Mouse (Mus musculus) kidney, postnatal 36 days (tissue): ENCODE measurements around the gene Acad9.

Source experiments
- DNase-seq, 2 experiments: peaks; one replicate each; pipeline ENCODE4 v3.0.0; 2021 to 2022; ENCODE audit warnings: mixed read lengths in 2 of 2

Gene Acad9

DNA sequence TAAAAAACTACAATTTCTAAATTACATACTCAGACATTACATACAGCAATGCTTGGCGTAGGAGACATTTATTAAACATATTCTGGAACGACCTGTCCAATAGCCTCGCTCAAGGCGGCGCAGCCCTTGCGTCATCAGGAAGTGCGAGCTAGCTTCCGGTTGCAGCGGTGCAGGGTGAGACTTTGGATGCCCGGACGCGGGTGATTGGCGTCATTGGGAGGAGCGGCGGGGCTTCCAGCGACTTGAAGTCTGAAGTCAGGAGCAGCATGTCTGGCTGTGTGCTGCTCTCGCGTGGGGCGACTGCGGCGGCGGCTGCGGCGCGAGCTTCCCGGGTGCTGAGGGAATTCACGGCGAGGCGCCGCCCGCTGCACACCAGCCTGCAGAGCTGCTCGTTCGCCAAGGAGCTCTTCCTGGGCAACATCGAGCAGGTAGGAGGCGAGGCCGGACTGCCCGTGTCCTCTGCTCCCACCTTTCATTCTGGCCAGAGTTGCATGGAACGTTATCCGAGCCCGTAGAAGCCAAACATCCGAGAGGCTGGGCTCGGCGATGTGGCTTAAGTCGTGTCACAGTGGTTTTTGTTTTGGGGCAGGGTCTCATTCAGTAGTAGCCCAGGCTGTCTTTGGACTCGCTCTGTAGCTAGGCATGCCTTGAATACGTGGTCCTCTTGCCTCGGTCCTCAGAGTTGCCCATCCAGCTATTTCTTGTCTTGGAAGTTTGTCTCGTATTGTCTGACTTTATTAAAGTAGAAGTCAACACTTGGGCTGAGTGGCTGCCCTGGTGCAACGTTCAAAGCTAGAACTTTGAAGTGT is at the start of gene Acad9:
Acad9 (plus strand) TSS at position 137 of the 809 bp plus-strand sequence.
- peak; percentile 96 to 98 for DNase-seq

DNA sequence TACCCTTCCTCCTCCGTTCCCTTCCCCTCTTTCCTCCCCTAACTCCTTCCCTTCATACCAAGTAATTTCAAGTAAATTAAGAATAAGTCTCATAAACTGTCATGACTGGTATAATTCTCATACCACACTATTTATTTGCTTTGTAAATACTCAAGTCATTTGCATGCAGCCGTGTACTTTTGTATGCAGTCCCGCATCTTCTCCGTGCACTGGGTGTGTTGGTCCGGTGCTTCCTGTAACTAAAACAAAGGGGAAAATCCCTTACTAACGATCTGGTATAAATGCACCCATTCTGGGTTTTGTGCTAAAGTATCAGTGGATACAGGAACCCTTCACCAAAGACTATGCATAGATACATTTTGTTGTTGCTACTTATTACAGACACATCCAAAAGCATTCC is 40.0 kb upstream of the Acad9 start:
- no peak for DNase-seq

DNA sequence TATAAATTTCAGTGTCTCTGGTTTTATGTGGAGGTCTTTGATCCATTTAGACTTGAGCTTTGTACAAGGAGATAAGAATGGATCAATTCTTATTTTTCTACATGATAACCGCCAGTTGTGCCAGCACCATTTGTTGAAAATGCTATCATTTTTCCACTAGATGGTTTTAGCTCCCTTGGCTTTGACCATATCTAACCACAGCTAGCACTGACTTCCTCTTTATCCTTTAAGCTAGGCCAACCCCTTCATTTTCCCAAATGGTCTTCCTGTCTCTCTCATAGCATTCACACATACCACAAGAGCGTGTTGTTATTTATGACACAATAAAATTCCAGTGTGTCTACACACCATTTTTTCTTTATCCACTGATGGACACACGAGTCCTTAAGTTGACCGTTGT is 35.8 kb upstream of the Acad9 start:
- no peak for DNase-seq

DNA sequence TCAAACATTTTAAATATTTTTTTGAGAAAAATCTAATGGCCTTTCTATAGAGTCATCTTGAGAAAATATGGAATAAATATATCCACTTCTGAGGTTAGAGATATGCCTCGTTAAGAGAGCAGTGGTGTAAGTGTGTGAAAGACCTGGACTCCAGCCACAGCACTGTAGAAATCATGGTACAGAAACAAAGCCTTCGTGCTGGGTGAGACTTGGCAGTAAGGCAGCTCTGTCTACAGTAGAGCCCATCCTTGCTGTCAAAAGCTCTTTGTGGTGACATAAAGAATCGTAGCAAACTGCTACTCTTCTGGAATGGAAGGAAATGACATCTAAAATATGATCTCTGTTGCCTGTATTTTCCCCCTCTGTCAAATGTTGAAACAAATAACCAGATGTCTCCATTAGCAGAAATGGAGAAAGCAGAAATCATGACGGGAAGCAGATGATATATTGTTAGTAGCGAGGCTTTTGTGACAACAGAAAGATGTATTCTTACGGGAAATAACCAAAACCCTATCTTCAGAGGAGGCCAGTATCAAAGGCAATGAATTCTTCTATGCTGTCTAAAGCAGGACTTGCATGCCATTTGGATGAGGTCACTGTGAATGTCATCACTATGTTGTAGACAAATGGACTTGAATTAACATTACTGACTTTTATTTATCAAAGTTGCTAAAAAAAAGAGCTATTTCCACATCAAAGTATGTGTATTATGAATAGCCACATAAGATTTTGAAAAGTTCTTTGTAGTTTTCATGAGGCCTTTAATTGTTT is 33.9 kb upstream of the Acad9 start:
- no peak for DNase-seq

DNA sequence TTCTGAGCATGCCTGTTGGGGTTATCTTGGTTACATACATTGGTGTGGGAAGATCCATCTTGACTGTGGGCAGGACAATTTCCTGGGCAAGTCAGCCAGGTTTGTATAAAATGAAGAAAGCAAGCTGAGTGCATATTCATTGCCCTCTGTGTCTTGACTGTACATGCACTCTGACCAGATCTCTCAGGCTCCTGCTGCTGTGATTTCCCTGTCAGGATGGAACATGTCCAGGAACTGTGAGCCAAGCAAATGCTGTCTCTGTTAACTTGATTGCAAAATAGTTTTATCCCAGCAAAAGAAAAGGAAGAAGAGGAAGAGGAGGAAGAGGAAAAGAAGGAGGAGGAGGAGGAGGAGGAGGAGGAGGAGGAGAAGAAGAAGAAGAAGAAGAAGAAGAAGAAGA is 21.3 kb upstream of the Acad9 start:
- no peak for DNase-seq

DNA sequence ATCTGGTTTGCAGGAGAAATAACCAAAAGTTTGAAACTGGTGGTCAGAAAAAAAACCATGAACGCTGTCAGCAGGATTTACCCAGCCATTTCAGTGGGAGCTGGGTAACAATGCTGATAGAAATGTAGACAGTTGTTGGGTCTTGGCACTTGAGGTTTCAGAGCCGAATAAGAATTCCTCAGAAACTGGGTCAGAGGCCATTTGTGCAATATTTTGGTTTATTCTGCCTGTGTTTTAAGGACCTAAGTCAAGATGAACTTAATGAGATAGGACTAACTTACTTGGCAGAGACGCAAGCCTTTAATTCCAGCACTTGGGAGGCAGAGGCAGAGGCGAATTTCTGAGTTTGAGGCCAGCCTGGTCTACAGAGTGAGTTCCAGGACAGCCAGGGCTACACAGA is 20.7 kb upstream of the Acad9 start:
- DNase-seq = no peak

DNA sequence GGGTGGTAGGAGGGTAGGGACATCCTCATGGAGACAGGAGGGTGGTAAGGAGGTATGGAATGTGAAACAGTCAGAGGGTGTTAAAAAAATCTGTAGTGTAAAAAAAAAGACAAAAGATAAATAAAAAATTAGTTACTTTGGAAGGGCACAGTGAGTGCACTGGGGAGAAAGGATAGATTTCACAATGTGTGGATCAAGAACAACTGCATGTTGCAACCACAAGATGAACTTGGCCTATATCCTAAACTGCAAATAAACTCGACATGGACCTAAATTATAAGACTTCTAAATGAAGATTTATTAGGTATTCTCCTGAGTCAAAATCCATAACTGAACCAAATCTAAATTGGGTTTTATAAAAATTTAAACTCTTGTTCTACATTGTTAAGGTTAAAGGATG is 16.7 kb upstream of the Acad9 start:
- DNase-seq = no peak

DNA sequence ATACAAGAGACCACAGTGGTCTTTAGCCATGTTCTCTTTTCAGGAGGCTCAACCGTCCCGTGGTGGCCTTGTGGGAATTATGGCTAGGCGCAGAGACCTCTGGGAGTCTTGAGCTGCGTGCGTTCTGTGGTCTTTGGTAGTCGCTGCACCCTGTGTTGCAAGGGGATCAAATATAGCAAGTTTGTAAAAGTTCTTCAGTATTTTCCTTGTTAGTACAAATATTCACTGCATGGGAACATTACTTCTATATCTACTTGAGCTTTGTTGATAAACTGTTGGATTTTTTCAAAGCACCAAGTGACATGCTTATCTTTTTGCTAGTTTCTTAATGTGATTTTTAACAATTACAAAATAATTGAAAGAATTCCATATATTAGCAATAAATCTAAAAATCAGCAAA is 12.3 kb upstream of the Acad9 start, which contains the start of gene Ccdc144b:
Ccdc144b (minus strand) TSS at position 101 of the 400 bp plus-strand sequence.
- no peak for DNase-seq

DNA sequence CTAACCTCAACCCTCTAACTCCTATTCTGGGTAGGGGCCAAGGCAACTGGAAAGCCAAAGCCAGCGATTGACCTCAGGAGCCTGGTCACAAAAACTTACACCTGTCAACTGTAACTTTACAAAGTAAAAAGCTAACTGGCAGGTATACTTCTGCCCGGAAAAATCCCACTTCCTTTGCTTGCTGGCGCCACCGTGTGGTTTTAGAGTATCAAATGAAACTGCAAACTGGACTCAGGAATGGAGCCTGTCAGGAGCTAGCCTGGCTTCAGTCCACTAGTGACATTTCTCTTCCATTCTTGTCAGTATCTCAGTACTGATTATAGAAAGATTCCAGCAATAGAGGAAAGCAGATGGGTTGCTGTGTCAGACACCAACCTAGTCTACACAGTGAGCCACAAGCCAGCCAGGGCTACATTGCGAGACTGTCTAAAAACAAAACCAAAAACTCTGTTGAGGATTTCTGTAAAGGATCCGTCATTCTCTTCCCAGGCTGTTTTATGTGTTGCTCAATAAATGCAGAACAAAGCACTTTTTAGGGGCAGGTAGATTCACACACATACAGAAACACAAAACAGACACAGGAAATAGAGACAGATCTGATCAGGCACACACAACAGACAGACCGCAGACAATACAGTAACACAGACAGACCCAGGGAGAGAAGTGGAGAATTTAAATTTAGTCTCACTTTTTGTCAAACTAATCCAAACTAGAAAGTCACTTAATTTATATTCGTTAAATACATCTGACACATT is 5.5 kb upstream of the Acad9 start:
- peak; percentile 71 to 91 for DNase-seq

DNA sequence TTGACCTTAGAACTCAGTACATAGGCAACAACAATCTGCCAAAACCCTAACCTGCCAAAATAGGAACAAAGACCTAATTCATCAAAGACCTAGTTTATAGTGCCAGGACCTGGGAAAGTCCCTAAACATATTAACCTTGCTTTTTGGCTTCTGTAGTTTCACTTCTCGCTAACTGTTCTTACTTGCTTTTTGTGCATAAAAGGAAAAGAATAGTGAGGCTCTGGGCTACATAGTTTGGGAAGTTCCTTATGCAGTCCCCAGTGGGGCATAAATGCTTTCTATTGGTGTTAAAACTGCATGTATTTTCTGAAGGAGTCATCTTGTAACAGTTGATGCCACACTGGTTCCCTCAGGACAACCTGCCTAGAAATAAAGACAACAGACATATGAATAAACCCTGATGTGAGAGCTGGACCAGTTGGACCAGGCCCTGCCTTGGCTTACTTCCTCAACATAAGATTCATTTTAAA is 1.2 kb upstream of the Acad9 start:
- DNase-seq = no peak

DNA sequence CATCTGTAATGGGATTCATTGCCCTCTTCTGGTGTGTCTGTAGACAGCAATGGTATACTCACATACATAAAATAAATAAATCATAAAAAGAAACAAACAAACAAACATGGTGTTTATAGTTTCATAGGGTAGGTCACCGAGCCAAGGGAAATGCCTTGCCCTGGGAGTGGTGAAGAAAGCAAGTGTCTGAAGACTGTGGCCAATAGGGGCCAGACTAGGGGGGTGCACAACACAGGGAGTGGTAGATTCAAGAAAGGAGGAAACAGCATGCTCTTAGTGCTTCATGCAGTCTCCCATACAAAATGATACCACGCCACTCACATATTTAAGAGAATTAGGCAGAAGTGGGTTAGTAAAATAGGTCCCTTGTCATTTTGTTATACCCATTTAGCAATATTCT is 613 bp upstream of the Acad9 start:
- no peak for DNase-seq

DNA sequence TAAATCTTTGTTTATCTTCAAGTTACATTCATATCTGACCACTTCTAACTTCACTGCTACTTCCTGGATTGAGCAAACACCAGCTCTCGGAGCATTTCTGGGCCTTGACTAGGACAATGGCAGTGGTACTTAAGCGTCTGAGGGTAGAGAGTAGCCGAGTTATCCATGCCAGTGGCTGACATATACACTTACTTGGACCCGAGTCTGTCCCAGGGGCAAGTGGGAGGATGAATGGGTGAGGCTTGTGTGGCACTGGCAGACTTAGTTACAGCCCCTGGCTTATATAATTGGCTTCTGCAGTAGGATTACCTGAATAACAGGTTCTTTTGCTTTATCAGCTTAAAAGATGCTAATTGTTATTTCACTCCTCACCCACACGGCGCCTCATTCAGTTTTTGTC is 2.0 kb downstream of the Acad9 start:
- DNase-seq = no peak

DNA sequence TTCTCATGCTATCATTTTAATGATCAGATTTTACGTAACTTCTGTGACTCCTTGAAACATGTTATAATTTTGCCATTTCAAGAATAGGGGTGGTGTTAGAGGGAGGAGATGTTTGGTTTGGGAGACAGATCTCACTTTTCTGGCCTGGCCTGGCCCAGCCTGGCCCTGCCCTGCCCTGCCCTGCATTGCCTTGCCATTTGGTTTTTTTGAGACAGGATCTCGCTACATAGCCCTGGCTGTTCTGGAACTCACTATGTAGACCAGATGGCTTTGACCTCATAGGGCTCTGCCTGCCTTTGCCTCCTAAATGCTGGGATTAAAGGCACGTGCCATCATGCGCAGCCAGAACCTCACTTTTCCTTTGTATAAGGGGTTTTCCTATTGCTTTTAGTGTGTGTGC is 4.7 kb downstream of the Acad9 start:
- no peak for DNase-seq

DNA sequence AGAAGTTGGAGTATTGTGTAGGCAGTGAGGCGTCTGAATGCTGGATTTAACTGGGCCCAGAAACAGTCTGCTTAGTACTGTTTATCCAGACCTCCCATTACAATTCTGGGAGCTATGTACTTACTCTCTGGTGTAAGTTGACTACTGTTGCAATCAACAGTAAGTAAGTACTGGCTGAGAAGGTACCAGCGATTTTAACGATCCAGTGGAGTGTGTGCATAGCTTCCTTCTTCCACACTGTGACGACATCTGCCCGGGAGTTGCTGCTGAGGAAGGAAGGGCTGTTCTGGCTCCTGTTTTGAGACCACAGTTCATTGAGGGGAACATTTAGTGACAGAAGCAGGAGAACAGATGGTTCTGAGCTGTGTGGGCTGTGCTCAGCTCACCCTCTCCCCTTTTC is 5.3 kb downstream of the Acad9 start:
- no peak for DNase-seq

DNA sequence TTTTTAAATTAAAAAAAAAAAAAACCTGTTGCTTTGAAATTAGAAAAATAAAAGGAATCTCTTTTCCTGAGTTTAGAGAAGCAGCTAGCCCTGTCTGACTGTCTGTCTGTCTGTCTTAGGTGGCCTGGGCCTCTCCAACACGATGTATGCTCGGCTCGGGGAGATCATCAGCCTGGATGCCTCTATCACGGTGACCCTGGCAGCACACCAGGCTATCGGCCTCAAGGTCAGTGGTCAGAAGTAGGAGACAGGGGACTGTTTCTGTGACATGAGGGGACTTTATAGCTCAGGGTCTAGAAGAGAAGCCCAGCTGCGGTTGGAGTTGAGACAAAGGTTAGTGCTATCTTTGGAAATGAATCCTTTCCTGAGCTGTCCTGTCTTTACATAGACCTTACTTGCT is 8.5 kb downstream of the Acad9 start:
- no peak for DNase-seq

DNA sequence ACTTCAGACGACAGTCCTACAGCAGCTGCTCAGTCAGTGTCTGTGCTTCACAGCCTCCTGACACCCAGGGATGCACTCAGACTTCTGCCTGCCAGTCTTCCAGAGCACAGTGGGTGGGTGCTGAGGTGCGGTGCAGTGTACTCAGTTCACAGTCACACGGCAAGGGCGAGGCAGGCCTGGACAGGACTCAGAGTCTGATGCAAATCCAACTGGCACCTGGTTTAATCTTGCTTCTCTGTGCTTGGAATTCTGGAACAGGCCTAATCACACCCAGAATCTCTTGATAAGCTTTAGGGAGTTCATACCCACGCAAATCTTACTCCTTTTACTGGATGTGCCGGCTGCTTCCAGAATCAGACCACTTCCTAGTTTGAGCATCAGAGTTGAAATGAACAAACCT is 9.7 kb downstream of the Acad9 start:
- no peak for DNase-seq

DNA sequence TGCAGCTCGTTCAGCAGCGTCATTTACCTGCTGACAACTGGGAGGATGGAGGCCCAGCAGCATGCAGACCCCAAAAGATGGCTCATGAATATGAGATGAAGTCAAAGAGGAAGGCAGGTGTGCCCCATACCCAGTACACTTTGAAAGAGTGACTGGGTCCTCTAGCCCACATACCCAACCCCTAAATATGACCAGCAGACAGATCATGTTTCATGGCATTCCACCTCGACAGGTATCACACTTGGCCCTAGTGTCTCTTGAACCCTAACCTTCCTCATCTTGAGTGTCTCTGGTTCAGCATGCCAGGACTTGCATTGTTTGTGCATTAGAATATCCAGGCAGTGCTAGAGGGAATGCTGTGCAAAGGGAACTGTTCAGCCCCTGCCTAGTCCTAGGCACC is 11.6 kb downstream of the Acad9 start:
- DNase-seq = no peak

DNA sequence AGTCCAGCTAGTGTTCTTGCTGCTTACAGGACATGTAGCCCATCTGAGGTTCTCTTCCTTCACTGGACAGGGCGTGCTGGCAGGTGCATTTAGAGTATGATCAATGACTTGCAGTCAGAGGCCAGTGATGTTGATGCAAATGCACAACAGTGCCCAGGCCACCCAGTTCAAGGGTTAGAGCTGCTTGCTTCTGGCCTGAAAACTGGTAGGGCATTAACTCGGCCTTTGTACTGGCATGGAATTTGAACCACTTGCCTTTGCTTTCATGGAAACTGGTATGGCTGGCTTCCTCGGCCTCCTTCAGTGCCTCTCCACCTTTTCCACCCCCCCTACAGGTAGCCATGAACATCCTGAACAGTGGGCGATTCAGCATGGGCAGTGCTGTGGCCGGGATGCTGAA is 14.1 kb downstream of the Acad9 start:
- DNase-seq = peak; percentile 73 to 82

DNA sequence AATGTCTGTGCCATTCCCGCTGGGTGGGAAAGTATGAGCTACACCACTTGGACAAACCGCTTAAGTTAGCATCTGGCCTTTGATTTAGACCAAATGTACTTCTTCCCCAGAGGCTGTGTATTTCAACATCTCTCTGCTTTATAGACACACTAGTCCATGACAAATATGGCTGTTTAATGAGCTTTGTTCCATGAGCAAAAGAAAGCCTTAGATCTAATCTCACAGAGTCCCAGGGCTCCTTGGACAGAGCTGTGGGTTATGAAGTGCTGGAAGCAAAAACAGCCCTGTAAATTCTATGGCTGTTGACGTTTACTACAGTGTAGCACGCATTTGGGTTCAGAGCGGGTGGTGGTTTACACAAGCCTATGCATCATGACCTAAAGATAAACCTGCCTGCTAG is 15.0 kb downstream of the Acad9 start:
- no peak for DNase-seq

DNA sequence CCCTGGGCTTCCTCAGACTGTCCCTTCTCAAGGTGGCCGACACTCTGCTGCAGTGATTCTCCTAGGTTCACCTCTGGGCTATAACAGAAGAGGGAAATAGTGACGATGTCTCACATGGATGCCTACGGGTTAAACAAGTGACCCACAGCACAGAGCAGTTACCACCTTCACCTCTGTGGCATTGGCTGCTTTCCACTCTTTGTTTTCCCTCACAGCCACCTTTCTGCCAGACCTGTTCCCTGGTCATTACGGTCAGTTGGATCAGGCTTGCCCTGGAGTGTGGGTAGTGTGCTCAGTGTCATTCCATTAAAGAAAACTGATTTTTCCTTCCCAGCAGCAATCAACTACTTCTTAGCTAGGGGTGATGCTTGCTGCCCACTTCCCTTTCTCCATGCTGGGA is 17.1 kb downstream of the Acad9 start:
- peak; percentile 33 to 59 for DNase-seq

DNA sequence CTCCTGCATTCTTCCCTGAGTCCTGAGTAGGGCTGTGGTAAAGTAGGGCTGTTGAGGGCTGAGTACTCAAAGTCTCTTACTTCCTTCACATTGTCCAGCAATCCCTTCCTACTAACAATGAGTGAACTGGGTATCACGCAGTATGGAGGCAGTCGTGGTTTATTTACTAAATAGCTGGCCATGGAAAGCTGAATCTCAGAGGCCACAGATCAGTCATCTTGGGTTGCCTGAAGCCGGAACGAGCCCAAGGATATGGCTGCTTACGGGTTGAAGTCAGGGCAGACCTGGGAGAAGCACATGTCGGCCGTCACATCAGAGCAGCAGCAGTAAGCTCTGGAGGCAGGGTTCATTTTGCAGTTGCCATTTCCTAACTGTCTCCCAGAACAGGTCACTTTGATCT is 17.6 kb downstream of the Acad9 start:
- DNase-seq = no peak

DNA sequence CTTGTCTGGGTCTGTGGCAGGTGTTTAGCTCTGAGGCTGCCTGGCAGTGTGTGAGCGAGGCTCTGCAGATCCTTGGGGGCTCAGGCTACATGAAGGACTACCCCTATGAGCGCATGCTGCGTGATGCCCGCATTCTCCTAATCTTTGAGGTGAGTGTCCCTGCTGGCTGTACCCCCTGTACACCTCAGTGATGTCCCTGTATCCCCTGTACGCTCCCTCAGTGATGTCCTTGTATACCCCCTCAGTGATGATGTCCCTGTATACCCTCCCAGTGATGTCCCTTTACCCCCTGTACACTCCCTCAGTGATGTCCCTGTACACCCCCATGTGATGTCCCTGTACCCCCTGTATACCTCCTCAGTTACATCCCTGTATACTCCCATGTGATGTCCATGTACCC is 19.6 kb downstream of the Acad9 start:
- DNase-seq = no peak

DNA sequence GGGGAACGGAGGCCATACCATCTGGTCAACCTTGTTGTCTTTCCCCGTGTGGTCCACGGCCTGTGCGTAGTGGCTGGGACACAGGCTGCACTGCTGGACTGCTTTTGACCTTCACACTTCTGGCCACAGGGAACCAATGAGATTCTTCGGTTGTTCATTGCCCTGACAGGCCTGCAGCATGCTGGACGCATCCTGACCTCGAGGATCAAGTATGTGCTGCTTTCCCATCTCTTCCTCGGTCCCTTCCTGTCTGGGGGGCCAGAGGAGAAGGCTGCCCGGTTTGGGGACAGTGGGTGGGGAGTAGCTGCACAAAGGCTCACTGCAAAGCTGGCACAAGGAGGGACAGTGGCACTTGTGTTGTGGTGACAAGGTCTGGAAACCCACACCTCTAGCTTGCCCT is 21.8 kb downstream of the Acad9 start:
- peak in 1 of 2 experiments; percentile 12 for DNase-seq
